Mouse (Mus musculus) Patski (cell line): Measurements from ENCODE around the gene Gm13287. TPM values are rescaled to one million over a fixed set of nuclear protein-coding genes. Genes with fewer than 3 reads are reported as not detected.
"Not testable (repeated sequence)": the region's sequence is repeated elsewhere in the genome, so short reads cannot be mapped to it uniquely, and the experiment has no call there.

Source experiments
- ATAC-seq: fragments of 100-300 bp; one replicate; pipeline ENCODE4 v1.8.0; 2021
- CTCF ChIA-PET: fragments of 350-600 bp; sonication (Branson Sonifier 250); formaldehyde crosslinking; loops from one replicate; lab custom pipeline; 2022; ENCODE audit warnings: inconsistent platforms; lab: Charles Lee
- POLR2A ChIA-PET: fragments of 350-600 bp; sonication (Branson Sonifier 250); formaldehyde crosslinking; loops from one replicate; lab custom pipeline; 2022; ENCODE audit warnings: antibody characterized with exemption, inconsistent platforms; lab: Charles Lee
- DNase-seq: peaks from one replicate; pipeline ENCODE4 v3.0.0-alpha.2; 2011; ENCODE audit warnings: low read depth, low spot score
- H3K27me3 ChIP-seq: fragments of 371-371 bp; one replicate; pipeline ENCODE4 v1.5.1; 2021
- in situ Hi-C: fragments of 300-500 bp; cut with MboI; formaldehyde crosslinking; loops from 3 replicates; pipeline ENCODE4 v1.11.1; 2018; ENCODE audit warnings: low pct_unique_long_range_greater_than_20kb, mixed read lengths
- polyA plus RNA-seq: library from polyadenylated mRNA; unstranded; gene quantifications from one replicate; pipeline ENCODE4 v1.2.3, GENCODE M21; 2021

Gene Gm13287
- 2.1 TPM for polyA plus RNA-seq

DNA sequence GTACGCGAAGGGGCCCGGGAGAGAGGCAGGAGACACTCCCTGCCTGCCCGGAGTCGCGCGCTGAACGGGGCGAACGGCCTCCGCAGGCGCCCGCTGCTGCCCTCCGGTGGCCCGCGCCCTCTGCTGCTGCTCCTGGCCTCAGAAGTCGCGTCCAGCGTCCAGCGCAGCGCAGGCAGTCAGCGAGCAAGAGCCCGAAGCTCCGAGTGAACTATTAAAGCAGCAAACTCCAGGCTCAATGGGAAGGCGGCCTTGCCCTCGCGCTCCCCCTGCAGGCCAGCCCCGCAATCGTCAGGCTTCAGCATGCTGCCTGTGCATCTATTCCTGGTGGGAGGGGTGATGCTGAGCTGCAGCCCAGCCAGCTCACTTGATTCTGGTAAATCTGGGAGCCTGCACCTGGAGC lies at the start of gene Gm13287:
Gm13287 (plus strand) TSS at position 301 of the 400 bp plus-strand sequence.
- ATAC-seq, in situ Hi-C loops, H3K27me3 ChIP-seq, POLR2A ChIA-PET, CTCF ChIA-PET, DNase-seq: not testable (repeated sequence)

DNA sequence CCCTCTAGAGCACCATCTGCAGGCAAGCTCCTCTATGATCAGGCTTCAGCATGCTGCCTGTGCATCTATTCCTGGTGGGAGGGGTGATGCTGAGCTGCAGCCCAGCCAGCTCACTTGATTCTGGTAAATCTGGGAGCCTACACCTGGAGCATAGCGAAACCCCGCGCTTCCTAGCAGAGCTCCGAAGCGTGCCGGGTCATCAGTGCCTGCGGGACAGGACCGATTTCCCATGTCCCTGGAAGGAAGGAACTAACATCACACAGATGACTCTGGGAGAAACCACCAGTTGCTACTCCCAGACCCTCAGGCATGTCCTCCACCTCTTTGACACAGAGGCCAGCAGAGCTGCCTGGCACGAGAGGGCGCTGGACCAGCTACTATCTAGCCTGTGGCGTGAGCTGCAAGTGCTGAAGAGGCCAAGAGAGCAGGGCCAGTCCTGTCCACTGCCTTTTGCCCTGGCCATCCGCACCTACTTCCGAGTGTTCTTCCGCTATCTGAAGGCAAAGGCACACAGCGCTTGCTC lies 48.2 kb upstream of the Gm13287 start, which contains the start of gene Gm13271:
Gm13271 (plus strand) TSS at position 51 of the 523 bp plus-strand sequence.
- H3K27me3 ChIP-seq, ATAC-seq, DNase-seq, POLR2A ChIA-PET: not testable (repeated sequence)
- in situ Hi-C loops = loop anchor here (25.0 kb wide), 3 partner anchors 107 to 382 kb away; partner anchors contain the start of genes Ifna1 and Mtap
- CTCF ChIA-PET = interaction anchor here (1.3 to 1.7 kb wide), 2 partner anchors 58 to 112 kb away, joined by 3 to 4 read pairs; no protein-coding TSS in a partner anchor

DNA sequence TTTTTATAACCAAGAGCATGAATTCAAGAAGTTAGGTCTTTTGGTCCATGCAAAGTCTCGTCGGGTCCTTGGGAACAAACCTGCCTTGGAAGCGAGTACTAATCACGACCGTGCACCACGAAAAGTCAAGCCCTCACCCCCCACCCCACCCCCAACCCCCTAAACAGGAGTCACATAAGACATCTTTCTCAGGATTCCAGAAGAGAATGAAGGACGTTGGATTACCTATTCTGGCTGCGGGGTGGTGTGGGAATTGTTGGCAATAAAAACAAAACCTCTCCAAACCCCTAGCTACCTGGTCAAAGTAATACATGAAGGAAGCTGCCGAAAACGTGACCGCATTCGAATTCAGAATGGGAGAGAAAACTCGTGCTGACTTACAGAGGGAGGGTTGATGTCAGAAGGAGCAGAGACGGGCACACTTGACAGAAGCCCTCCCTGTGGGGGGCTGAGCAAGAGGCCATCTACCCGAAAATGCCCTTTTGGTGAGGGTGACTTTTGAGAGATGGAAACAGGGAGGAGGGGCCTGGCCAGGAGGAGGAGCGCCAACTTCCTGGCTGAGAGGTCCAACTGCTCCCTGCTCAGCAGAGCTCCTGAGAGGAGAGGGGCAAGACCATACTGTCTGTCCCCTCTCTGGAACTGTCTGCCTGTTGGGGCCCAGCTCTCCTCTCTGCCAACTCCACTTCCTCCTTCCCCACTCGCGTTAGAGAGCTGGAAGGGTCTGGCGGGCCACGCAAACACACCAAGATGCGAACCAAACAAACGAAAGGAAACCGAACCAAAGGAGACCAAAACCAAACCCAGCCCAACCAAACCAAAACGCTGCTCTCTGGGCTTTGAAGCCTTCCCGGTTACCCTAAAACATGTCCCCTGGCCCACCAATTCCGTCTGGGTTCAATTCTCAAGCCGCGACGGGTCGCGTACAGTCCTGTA lies 46.2 kb upstream of the Gm13287 start:
- peak; percentile 0 for ATAC-seq
- H3K27me3 ChIP-seq = not testable (repeated sequence)
- POLR2A ChIA-PET = interaction anchor here (1.5 kb wide), 1 partner anchor 111 kb away, joined by 3 read pairs; no protein-coding TSS in a partner anchor
- peak; percentile 77 for DNase-seq
- CTCF ChIA-PET = interaction anchor here (0.6 to 2.6 kb wide), 14 partner anchors 10 to 661 kb away, joined by 3 to 23 read pairs (median 4); no protein-coding TSS in a partner anchor
- in situ Hi-C loops = loop anchor here (25.0 kb wide), 3 partner anchors 105 to 380 kb away; partner anchors contain the start of genes Ifna1 and Mtap

DNA sequence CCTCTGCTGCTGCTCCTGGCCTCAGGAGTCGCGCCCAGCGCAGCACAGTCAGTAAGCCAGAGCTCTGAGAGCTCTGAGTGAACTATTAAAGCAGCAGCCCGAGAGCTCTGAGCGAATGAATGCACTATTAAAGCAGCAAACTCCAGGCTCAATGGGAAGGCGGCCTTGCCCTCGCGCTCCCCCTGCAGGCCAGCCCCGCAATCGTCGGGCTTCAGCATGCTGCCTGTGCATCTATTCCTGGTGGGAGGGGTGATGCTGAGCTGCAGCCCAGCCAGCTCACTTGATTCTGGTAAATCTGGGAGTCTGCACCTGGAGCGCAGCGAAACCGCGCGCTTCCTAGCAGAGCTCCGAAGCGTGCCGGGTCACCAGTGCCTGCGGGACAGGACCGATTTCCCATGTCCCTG lies 45.4 kb upstream of the Gm13287 start:
- POLR2A ChIA-PET, H3K27me3 ChIP-seq: not testable (repeated sequence)
- in situ Hi-C loops = loop anchor here (25.0 kb wide), 3 partner anchors 105 to 380 kb away; partner anchors contain the start of genes Ifna1 and Mtap
- DNase-seq (peak; percentile 100), ATAC-seq (peak; percentile 100)
- CTCF ChIA-PET = interaction anchor here (0.7 to 2.6 kb wide), 14 partner anchors 11 to 662 kb away, joined by 3 to 23 read pairs (median 3); no protein-coding TSS in a partner anchor

DNA sequence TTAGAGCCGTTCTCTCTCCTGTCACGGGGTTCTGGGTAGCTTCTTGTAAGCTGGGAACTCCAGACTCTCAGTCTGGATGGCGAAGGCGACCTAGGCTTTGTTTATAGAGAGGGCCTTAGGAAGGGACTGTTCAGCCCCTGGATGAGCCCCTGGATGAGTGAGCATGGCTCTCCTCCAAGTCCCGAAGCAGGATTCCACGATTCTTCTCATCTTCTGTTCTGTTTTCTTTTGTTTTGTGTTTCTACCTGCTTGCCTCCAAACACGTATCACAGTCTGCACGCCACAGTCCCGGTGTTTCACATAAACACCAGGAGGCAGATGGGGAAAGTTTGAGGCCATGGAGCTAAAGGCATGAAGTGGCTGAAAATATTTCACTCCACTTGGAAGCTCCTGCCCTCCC lies 44.3 kb upstream of the Gm13287 start:
- DNase-seq, H3K27me3 ChIP-seq, CTCF ChIA-PET, POLR2A ChIA-PET, ATAC-seq: not testable (repeated sequence)
- in situ Hi-C loops = loop anchor here (25.0 kb wide), 3 partner anchors 104 to 379 kb away; partner anchors contain the start of genes Ifna1 and Mtap

DNA sequence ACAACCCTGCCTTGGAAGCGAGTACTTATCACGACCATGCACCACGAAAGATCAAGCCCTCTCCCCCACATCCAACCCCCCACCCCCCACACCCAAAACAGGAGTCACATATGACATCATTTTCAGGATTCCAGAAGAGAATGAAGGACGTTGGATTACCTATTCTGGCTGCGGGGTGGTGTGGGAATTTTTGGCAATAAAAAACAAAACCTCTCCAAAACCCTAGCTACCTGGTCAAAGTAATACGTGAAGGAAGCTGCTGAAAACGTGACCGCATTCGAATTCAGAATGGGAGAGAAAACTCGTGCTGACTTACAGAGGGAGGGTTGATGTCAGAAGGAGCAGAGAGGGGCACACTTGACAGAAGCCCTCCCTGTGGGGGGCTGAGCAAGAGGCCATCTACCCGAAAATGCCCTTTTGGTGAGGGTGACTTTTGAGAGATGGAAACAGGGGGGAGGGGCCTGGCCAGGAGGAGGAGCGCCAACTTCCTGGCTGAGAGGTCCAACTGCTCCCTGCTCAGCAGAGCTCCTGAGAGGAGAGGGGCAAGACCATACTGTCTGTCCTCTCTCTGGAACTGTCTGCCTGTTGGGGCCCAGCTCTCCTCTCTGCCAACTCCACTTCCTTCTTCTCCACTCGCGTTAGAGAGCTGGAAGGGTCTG lies 43.3 kb upstream of the Gm13287 start, which contains the start of gene Gm13283:
Gm13283 (plus strand) TSS at position 510 of the 659 bp plus-strand sequence.
- H3K27me3 ChIP-seq, ATAC-seq, DNase-seq, POLR2A ChIA-PET, CTCF ChIA-PET: not testable (repeated sequence)
- in situ Hi-C loops = loop anchor here (25.0 kb wide), 3 partner anchors 103 to 378 kb away; partner anchors contain the start of genes Ifna1 and Mtap

DNA sequence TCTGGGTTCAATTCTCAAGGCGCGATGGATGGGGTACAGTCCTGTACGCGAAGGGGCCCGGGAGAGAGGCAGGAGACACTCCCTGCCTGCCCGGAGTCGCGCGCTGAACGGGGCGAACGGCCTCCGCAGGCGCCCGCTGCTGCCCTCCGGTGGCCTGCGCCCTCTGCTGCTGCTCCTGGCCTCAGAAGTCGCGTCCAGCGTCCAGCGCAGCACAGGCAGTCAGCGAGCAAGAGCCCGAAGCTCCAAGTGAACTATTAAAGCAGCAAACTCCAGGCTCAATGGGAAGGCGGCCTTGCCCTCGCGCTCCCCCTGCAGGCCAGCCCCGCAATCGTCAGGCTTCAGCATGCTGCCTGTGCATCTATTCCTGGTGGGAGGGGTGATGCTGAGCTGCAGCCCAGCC lies 42.6 kb upstream of the Gm13287 start:
- CTCF ChIA-PET, H3K27me3 ChIP-seq, DNase-seq, ATAC-seq, POLR2A ChIA-PET: not testable (repeated sequence)
- in situ Hi-C loops = loop anchor here (25.0 kb wide), 3 partner anchors 102 to 377 kb away; partner anchors contain the start of genes Ifna1 and Mtap

DNA sequence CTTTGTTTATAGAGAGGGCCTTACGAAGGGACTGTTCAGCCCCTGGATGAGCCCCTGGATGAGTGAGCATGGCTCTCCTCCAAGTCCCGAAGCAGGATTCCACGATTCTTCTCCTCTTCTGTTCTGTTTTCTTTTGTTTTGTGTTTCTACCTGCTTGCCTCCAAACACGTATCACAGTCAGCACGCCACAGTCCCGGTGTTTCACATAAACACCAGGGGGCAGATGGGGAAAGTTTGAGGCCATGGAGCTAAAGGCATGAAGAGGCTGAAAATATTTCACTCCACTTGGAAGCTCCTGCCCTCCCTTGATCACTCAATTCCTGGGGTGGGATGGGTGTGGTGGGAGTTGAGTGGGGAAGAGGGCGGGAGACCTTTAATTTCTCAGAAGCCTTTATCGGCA lies 41.3 kb upstream of the Gm13287 start:
- CTCF ChIA-PET, H3K27me3 ChIP-seq, POLR2A ChIA-PET, DNase-seq, ATAC-seq: not testable (repeated sequence)
- in situ Hi-C loops = loop anchor here (25.0 kb wide), 3 partner anchors 101 to 376 kb away; partner anchors contain the start of genes Ifna1 and Mtap

DNA sequence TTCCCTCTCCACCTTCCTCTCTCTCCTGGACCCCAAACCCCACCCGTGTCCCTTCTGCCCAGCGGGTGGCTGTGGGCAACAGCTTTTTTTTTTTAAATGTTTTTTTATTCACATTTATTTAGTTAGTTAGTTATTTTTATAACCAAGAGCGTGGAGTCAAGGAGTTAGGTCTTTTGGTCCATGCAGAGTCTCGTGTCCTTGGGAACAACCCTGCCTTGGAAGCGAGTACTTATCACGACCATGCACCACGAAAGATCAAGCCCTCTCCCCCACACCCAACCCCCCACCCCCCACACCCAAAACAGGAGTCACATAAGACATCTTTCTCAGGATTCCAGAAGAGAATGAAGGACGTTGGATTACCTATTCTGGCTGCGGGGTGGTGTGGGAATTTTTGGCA lies 40.7 kb upstream of the Gm13287 start:
- POLR2A ChIA-PET, CTCF ChIA-PET, ATAC-seq, H3K27me3 ChIP-seq, DNase-seq: not testable (repeated sequence)
- in situ Hi-C loops = loop anchor here (25.0 kb wide), 3 partner anchors 100 to 375 kb away; partner anchors contain the start of genes Ifna1 and Mtap

DNA sequence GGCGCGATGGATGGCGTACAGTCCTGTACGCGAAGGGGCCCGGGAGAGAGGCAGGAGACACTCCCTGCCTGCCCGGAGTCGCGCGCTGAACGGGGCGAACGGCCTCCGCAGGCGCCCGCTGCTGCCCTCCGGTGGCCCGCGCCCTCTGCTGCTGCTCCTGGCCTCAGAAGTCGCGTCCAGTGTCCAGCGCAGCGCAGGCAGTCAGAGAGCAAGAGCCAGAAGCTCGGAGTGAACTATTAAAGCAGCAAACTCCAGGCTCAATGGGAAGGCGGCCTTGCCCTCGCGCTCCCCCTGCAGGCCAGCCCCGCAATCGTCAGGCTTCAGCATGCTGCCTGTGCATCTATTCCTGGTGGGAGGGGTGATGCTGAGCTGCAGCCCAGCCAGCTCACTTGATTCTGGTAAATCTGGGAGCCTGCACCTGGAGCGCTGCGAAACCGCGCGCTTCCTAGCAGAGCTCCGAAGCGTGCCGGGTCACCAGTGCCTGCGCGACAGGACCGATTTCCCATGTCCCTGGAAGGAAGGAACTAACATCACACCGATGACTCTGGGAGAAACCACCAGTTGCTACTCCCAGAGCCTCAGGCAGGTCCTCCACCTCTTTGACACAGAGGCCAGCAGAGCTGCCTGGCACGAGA lies 39.6 kb upstream of the Gm13287 start:
- DNase-seq, CTCF ChIA-PET, ATAC-seq, H3K27me3 ChIP-seq, POLR2A ChIA-PET: not testable (repeated sequence)
- in situ Hi-C loops = loop anchor here (25.0 kb wide), 3 partner anchors 99 to 374 kb away; partner anchors contain the start of genes Ifna1 and Mtap

DNA sequence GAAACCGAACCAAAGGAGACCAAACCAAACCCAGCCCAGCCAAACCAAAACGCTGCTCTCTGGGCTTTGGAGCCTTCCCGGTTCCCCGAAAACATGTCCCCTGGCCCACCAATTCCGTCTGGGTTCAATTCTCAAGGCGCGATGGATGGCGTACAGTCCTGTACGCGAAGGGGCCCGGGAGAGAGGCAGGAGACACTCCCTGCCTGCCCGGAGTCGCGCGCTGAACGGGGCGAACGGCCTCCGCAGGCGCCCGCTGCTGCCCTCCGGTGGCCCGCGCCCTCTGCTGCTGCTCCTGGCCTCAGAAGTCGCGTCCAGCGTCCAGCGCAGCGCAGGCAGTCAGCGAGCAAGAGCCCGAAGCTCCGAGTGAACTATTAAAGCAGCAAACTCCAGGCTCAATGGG lies 29.5 kb upstream of the Gm13287 start, which contains the start of gene Gm13290:
Gm13290 (plus strand) TSS at position 301 of the 400 bp plus-strand sequence.
- POLR2A ChIA-PET, ATAC-seq, H3K27me3 ChIP-seq, CTCF ChIA-PET, DNase-seq: not testable (repeated sequence)
- in situ Hi-C loops = loop anchor here (25.0 kb wide), 3 partner anchors 89 to 364 kb away; partner anchors contain the start of genes Ifna1 and Mtap

DNA sequence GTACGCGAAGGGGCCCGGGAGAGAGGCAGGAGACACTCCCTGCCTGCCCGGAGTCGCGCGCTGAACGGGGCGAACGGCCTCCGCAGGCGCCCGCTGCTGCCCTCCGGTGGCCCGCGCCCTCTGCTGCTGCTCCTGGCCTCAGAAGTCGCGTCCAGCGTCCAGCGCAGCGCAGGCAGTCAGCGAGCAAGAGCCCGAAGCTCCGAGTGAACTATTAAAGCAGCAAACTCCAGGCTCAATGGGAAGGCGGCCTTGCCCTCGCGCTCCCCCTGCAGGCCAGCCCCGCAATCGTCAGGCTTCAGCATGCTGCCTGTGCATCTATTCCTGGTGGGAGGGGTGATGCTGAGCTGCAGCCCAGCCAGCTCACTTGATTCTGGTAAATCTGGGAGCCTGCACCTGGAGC lies 26.4 kb upstream of the Gm13287 start, which contains the start of gene Gm13289:
Gm13289 (plus strand) TSS at position 301 of the 400 bp plus-strand sequence.
- in situ Hi-C loops = not testable (repeated sequence)

DNA sequence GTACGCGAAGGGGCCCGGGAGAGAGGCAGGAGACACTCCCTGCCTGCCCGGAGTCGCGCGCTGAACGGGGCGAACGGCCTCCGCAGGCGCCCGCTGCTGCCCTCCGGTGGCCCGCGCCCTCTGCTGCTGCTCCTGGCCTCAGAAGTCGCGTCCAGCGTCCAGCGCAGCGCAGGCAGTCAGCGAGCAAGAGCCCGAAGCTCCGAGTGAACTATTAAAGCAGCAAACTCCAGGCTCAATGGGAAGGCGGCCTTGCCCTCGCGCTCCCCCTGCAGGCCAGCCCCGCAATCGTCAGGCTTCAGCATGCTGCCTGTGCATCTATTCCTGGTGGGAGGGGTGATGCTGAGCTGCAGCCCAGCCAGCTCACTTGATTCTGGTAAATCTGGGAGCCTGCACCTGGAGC lies 23.5 kb upstream of the Gm13287 start, which contains the start of gene Gm13272:
Gm13272 (plus strand) TSS at position 301 of the 400 bp plus-strand sequence.
- in situ Hi-C loops, H3K27me3 ChIP-seq, CTCF ChIA-PET, POLR2A ChIA-PET, ATAC-seq, DNase-seq: not testable (repeated sequence)

More for the DNA sequence above, 26.4 kb upstream of the Gm13287 start, which contains the start of gene Gm13289:
- CTCF ChIA-PET, ATAC-seq, POLR2A ChIA-PET, DNase-seq, H3K27me3 ChIP-seq: not testable (repeated sequence)
